Mouse (Mus musculus) embryo, embryonic 11.5 days (tissue): Measurements from ENCODE around the gene Trf.

ENCODE experiments used
- DNase-seq: peaks from one replicate; pipeline ENCODE4 v3.0.0-alpha.2; 2012; ENCODE audit warnings: low read depth, low spot score

Gene Trf

GRCm38 (mm10) chr9:103230151-103230951, at the start of gene Trf, which contains the start of gene Gm20425:
Gene Trf, minus strand, starts transcription at chr9:103230444.
Gene Gm20425, minus strand, starts transcription at chr9:103230307.
- DNase-seq, result no peak

- no peak for DNase-seq
These were observed 46.6 kb upstream of the Trf start for GRCm38 (mm10) chr9:103276876-103277275.

- DNase-seq, result no peak
These were observed 45.4 kb upstream of the Trf start for GRCm38 (mm10) chr9:103275676-103276075.

GRCm38 (mm10) chr9:103274819-103275218, 44.6 kb upstream of the Trf start:
- no peak for DNase-seq

GRCm38 (mm10) chr9:103271104-103271503, 40.9 kb upstream of the Trf start:
- no peak for DNase-seq

- DNase-seq, result no peak
These were observed 35.5 kb upstream of the Trf start for GRCm38 (mm10) chr9:103265778-103266177.

GRCm38 (mm10) chr9:103252906-103253305, 22.7 kb upstream of the Trf start:
- DNase-seq, result no peak

GRCm38 (mm10) chr9:103248618-103249017, 18.4 kb upstream of the Trf start:
- no peak for DNase-seq

- no peak for DNase-seq
These were observed 16.4 kb upstream of the Trf start for GRCm38 (mm10) chr9:103246526-103247168.

GRCm38 (mm10) chr9:103243640-103244039, 13.4 kb upstream of the Trf start:
- no peak for DNase-seq

- no peak for DNase-seq
These were observed 11.0 kb upstream of the Trf start for GRCm38 (mm10) chr9:103241206-103241605.

GRCm38 (mm10) chr9:103239471-103239870, 9.2 kb upstream of the Trf start:
- no peak for DNase-seq

- DNase-seq, result no peak
These were observed 4.4 kb upstream of the Trf start for GRCm38 (mm10) chr9:103234565-103235165.

GRCm38 (mm10) chr9:103234059-103234458, 3.8 kb upstream of the Trf start:
- no peak for DNase-seq

GRCm38 (mm10) chr9:103233006-103233395, 2.8 kb upstream of the Trf start:
- DNase-seq, result no peak

- no peak for DNase-seq
These were observed 2.2 kb upstream of the Trf start for GRCm38 (mm10) chr9:103232232-103233005.

GRCm38 (mm10) chr9:103229037-103229867, 992 bp downstream of the Trf start:
- DNase-seq, result no peak

- DNase-seq, result no peak
These were observed 1.8 kb downstream of the Trf start for GRCm38 (mm10) chr9:103228370-103229003.

GRCm38 (mm10) chr9:103227760-103228159, 2.5 kb downstream of the Trf start:
- DNase-seq, result no peak

- DNase-seq, result no peak
These were observed 3.4 kb downstream of the Trf start for GRCm38 (mm10) chr9:103226806-103227205.
